Mouse (Mus musculus) G1E (cell line): ENCODE data around the gene Kif13a. TPM values are rescaled to one million over a fixed set of nuclear protein-coding genes. Genes with fewer than 3 reads are reported as not detected.

Experiments
- ATAC-seq: 2 replicates; pipeline ENCODE4 v1.8.0; 2016; ENCODE audit warnings: mild to moderate bottlenecking; ENCODE audit not compliant: insufficient number of reproducible peaks, poor library complexity, low FRiP score, severe bottlenecking; ENCODE audit errors: extremely low read depth
- DNase-seq: peaks from one replicate; pipeline ENCODE4 v3.0.0; 2012; ENCODE audit warnings: low spot score
- H3K27me3 ChIP-seq: 2 replicates; pipeline ENCODE4 v1.6.1; 2012; ENCODE audit warnings: mild to moderate bottlenecking, low read length, inconsistent platforms; ENCODE audit not compliant: insufficient read depth
- H3K36me3 ChIP-seq: replicated peaks from 2 replicates; pipeline ENCODE3; 2012; ENCODE audit warnings: mild to moderate bottlenecking, inconsistent platforms
- H3K4me1 ChIP-seq: 2 replicates; pipeline ENCODE4 v1.6.1; 2012; ENCODE audit warnings: low read depth, low read length, inconsistent platforms, mixed read lengths; ENCODE audit not compliant: insufficient read depth
- H3K4me3 ChIP-seq: 2 replicates; pipeline ENCODE4 v1.5.1; 2012; ENCODE audit warnings: low read depth, mild to moderate bottlenecking, inconsistent platforms, low read length, moderate library complexity, mixed read lengths
- H3K9me3 ChIP-seq: replicated peaks from 2 replicates; pipeline ENCODE4 v1.6.1; 2012; ENCODE audit warnings: inconsistent platforms
- CTCF ChIP-seq: IDR thresholded peaks from 2 replicates; pipeline ENCODE4 v1.5.1; 2012; ENCODE audit warnings: low read depth, low read length, inconsistent platforms, mixed read lengths
- GATA1 ChIP-seq: IDR thresholded peaks from 2 replicates; pipeline ENCODE4 v1.6.1; 2012; ENCODE audit warnings: borderline replicate concordance, low read length, inconsistent platforms, mixed read lengths
- GATA2 ChIP-seq: IDR thresholded peaks from 2 replicates; pipeline ENCODE4 v1.6.1; 2012; ENCODE audit warnings: low read depth, low read length, inconsistent platforms, borderline replicate concordance
- POLR2AphosphoS5 ChIP-seq: IDR thresholded peaks from 2 replicates; pipeline ENCODE4 v1.6.1; 2012; ENCODE audit warnings: low read depth, low read length, inconsistent platforms; ENCODE audit not compliant: insufficient replicate concordance
- TAL1 ChIP-seq: conservative IDR thresholded peaks from 2 replicates; pipeline ENCODE4 v1.6.1; 2012; ENCODE audit warnings: low read depth, low read length, inconsistent platforms, mixed read lengths
- polyA plus RNA-seq: library from polyadenylated mRNA; stranded (reverse); fragments of >175 nt; gene quantifications from 2 replicates; pipeline ENCODE4 v1.2.3, GENCODE M21; 2012
- total RNA-seq, 2 experiments: library from RNA; stranded (forward) in 1 of 2; stranded (reverse) in 1 of 2; fragments of 200-1000 nt in 1 of 2; fragments of >200 nt in 1 of 2; fragmentation: Nextera tagmentation in 1 of 2; gene quantifications; 2 replicates each; pipeline ENCODE4 v1.2.3; 2014 to 2017

The Kif13a gene
- total and polyA plus RNA-seq, 3 experiments = 0.16 TPM; not detected in 2

DNA sequence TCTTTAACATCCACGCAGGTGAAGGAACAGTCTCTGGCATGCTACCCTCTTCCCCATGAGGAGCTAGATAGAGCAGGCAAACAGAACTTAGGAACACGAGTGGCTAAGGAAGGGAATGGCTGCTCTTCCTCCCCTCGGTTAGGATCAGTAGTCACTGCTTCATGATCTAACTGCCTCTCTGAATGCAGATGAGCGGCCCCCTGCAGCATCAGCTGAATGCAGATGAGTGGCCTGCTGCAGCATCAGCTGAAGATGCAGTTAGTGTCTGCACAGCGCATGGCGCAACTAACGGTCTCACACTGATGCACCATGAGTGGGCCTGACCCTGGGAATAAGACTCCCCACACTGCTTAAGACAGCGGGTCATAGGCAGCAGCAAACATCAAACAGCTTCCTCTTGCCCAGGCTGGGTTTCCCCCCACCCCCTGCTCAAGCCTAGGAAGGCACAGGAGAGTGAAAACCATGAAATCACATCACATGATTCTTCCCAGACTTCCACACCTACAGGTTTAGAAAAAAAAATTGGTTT lies 170.3 kb downstream of the Kif13a start:
- TF ChIP-seq GATA2 = no peak
- no peak for TF ChIP-seq POLR2AphosphoS5
- TF ChIP-seq CTCF = no peak
- no peak for TF ChIP-seq TAL1
- TF ChIP-seq GATA1 = no peak
- Histone ChIP-seq H3K4me1 (peaks cover 3% of the 10 kb centered on the region; the same call in 1 of the 2 replicates), H3K9me3 (no peaks in the 10 kb centered on the region), H3K27me3 (peaks cover 23% of the 10 kb centered on the region), H3K36me3 (no peaks in the 10 kb centered on the region), H3K4me3 (no peak overlapping the region)
- ATAC-seq = no peak
- no peak for DNase-seq

DNA sequence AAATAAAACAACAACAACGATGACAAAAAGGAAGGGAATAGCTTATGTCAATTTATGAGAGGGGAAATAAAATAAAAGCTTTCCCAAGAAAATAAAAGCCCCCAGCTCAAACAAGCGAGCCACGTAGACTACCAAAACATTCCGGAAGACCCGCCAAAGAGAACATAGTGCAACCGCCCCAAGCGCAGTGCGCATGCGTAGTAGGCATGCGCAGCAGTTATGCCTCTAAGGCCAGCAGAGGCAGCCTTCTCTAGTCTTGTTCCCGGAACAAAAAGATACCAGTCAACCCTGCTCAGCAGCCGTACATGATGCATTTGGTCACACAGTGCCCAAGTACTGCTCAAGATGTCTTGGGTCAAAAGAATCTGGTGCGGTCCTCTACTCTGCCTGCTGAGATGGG lies 171.0 kb downstream of the Kif13a start:
- ATAC-seq (no peak), DNase-seq (no peak)
- Histone ChIP-seq H3K4me1 (peaks cover 3% of the 10 kb centered on the region; the same call in 1 of the 2 replicates), H3K27me3 (peaks cover 19% of the 10 kb centered on the region), H3K9me3 (no peaks in the 10 kb centered on the region), H3K4me3 (no peak overlapping the region), H3K36me3 (no peaks in the 10 kb centered on the region)
- TF ChIP-seq CTCF (no peak), POLR2AphosphoS5 (no peak), GATA2 (no peak)

DNA sequence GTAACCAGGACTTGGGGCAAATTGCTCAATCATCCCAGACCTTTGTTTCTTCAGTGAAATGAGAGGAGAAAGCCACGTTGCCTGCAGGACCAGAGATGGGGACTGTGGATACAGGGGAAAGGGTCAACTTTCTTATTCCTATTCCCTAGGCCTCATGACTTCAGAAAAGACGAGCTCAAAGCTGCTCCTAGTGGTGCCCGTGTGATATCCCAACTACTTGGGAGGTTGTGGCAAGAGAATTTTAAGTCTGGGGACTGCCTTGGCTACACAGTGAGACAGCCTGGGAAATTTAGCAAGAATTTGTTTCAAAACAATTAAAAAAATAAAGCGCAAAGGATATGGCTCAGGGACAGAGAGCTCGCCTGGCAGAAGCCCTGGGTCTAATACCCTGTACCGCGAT lies 171.7 kb downstream of the Kif13a start:
- ATAC-seq (no peak), DNase-seq (no peak)
- Histone ChIP-seq H3K4me1 (peaks cover 3% of the 10 kb centered on the region; the same call in 1 of the 2 replicates), H3K9me3 (no peaks in the 10 kb centered on the region), H3K36me3 (no peaks in the 10 kb centered on the region), H3K27me3 (peaks cover 19% of the 10 kb centered on the region), H3K4me3 (no peak overlapping the region)
- TF ChIP-seq POLR2AphosphoS5 = no peak
- no peak for TF ChIP-seq TAL1
- no peak for TF ChIP-seq CTCF
- no peak for TF ChIP-seq GATA2
- no peak for TF ChIP-seq GATA1

DNA sequence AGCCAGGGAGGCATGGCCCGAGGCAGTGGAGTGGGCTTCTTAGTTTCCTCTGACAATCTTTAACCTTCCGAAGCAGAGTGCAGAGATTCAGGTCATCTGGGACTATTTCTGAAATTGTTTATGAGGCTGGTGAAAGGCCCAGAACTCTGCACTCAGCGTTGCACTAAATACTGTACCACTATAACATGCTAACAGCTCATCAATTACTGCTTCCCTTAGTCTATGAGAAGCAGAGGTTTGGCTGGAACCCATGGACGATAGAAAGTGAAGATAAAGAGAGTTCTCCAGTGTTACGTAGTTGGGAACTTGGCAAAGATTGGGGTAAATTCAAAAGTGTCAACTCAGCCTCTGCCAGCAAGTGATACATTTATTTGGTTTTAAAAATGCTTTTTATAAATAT lies 176.4 kb downstream of the Kif13a start:
- Histone ChIP-seq H3K9me3 (no peaks in the 10 kb centered on the region), H3K4me1 (0 out of 2 replicates have a peak, but pooled peaks cover 2% of the 10 kb centered on the region), H3K27me3 (peaks cover 18% of the 10 kb centered on the region), H3K4me3 (no peak overlapping the region), H3K36me3 (no peaks in the 10 kb centered on the region)
- DNase-seq = no peak
- TF ChIP-seq CTCF (no peak), POLR2AphosphoS5 (no peak), GATA1 (no peak), TAL1 (no peak), GATA2 (no peak)
- ATAC-seq = no peak

DNA sequence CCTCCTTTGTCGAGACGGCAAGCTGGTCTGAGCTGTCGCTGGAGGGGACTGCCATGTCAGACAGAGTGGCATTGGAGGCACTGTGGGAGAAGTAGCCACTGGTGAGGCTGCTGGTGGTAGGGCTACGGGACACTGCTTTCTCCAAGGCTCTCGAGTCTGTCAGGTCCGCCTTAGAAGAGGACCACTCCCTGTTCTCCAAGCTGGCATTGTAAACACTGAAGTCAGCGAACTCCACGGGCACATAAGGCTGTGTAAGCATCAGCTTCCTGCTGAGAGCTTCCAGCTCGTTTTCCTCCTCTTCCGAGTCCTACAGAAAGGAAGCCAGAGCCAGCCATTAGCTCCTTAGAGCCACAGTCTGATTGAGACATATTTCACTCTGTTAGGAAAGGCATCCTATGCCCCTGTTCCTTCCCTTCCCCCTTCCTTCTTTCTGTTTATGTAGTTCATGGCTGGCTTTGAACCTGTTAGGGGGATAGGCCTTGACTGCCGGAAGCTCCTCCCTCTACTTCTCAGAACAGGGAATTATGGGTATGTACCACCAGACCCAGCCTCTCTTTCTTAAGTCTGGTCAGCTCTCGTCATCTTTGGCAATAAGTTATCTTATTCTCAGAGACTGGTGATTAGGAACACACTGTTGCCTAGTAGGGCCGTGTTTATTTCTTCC lies 177.0 kb downstream of the Kif13a start:
- Histone ChIP-seq H3K9me3 (no peaks in the 10 kb centered on the region), H3K4me1 (0 out of 2 replicates have a peak, but pooled peaks cover 2% of the 10 kb centered on the region), H3K36me3 (no peaks in the 10 kb centered on the region), H3K27me3 (peaks cover 20% of the 10 kb centered on the region), H3K4me3 (no peak overlapping the region)
- ATAC-seq (no peak), DNase-seq (no peak)
- TF ChIP-seq GATA1 (no peak), GATA2 (no peak), TAL1 (no peak)

DNA sequence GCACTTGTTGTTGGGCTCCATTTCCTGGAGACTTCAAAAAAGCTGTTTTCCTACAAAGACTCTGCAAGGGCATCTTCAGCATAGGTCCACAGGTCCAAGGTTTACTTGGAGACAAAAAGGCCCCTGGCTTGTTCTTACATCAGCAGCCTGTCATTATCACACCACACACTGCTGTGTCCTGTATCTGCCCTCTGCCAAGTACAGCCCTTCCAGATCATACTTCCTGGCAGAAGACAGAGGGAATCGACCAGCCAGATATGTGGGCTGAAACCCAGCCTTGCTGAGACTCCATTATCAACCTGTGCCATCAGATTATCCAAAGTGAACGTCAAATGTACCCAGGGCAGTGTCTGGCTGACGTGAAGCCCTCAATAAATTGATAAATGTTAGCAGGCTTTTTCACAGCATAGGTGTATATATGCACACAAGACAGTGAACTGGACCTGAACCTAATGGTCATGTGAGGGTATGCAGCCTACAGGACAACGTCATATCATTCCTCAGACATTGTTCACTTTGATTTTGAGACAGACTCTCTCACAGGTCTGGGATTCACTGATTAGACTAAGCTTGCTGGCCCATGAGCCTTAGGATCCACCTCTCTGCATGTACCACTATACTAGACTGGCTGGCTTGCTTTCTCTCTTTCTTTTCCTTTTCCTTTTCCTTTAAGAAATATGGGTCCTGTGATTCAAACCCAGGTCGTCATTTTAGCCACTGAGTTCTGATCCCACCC lies 181.4 kb downstream of the Kif13a start:
- no peak overlapping the region for H3K4me3 ChIP-seq
- H3K27me3 ChIP-seq = peaks cover 44% of the 10 kb centered on the region
- TF ChIP-seq TAL1 = no peak
- TF ChIP-seq GATA2 = no peak
- TF ChIP-seq CTCF = no peak
- TF ChIP-seq POLR2AphosphoS5 = no peak
- no peak for TF ChIP-seq GATA1

More for the DNA sequence above, 181.4 kb downstream of the Kif13a start:
- Histone ChIP-seq H3K9me3 (no peaks in the 10 kb centered on the region), H3K36me3 (no peaks in the 10 kb centered on the region), H3K4me1 (0 out of 2 replicates have a peak, but pooled peaks cover 5% of the 10 kb centered on the region)
- DNase-seq (no peak), ATAC-seq (no peak)
